8 mouse cellular contexts compared by ENCODE assay signal in the genomic region with DNA sequence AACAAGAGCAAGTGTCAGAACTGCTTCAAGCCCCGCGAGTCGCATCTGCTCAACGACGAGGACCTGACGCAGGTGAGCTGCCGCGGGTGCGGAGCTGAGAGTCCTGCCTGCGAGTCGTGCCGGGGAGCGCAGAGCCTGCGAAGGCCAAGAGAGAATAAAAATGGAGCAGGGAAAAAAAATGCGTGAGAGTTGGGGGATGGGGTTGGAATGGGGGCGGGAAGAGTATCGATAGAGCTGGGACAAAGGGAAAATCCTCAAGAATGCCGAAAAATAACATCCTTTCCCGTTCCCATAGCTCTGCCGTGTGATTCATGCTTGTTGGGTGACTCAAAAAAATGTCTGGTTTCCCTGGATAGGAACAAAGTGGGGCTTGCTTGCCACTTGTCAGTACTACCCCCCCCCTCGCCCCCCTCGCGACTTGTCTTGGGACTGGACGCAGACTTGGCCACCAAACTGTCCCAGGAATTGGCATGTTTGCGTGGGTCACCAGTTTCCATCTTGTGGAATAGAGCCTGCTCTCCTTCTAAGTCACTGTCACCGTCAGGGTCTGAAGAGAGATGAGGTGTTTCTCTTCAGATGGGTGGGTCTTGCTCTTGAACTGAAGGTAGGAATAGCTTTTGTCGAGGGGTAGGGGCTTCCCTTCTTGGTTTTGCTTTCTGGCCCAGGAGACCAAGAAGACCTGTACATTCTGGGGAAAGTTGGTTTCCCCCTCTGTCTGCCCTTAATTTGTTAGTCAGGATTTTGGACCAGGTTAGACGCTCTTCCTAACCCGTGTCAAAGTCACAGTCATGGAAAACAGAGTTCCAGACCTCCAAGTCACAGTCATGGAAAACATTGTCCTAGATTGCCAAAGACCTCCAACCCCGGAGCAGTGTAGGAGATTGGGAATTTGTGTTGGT. TPM values are rescaled to one million over a fixed set of nuclear protein-coding genes. Genes with fewer than 3 reads are reported as not detected.
DNase-seq lines count a peak whose midpoint lies in the region; ATAC-seq and TF ChIP-seq lines count a peak whose summit lies in the region.

No protein-coding gene starts in this region.

- peaks cover 20% of the 10 kb centered on the region; the same call in 1 of the 2 replicates for H3K4me1 ChIP-seq in kidney, adult 2 months (ENCODE audit: control insufficient read depth, insufficient read depth, low read length)
- peaks cover 2% of the 10 kb centered on the region for H3K4me1 ChIP-seq in ES-Bruce4 (ENCODE audit: control insufficient read depth, insufficient read depth, low read length)
- H3K4me1 ChIP-seq in hindbrain, embryonic 14.5 days (replicated peaks; ENCODE audit: control insufficient read depth, insufficient read depth, low read length): peaks cover 41% of the 10 kb centered on the region
- H3K4me1 ChIP-seq in liver, embryonic 14.5 days (replicated peaks; ENCODE audit: control insufficient read depth in 2 of 2, insufficient read depth in 2 of 2, low read length in 1 of 2): peaks cover 10 to 21% of the 10 kb centered on the region in 2 experiments

- H3K9ac ChIP-seq in ES-Bruce4 (ENCODE audit: low read depth, poor library complexity, severe bottlenecking): peak overlapping the region; percentile 87
- H3K9ac ChIP-seq in hindbrain, embryonic 14.5 days: peak overlapping the region; percentile 88
- H3K9ac ChIP-seq in liver, embryonic 14.5 days (replicated peaks): peak overlapping the region; percentile 76

- peak overlapping the region; percentile 89 for H3K27ac ChIP-seq in kidney, adult 2 months (ENCODE audit: insufficient read depth, low read depth, low read length)
- no peak overlapping the region for H3K27ac ChIP-seq in ES-Bruce4 (ENCODE audit: insufficient read depth, low read length)
- H3K27ac ChIP-seq in hindbrain, embryonic 14.5 days: peak overlapping the region; percentile 92
- peak overlapping the region; percentile 46 for H3K27ac ChIP-seq in liver, embryonic 14.5 days

- DNase-seq in kidney, adult 2 months: peak; percentile 19
- no peak for DNase-seq in kidney, adult 11 months
- DNase-seq in embryo, embryonic 11 days: peak; percentile 41
- no peak for DNase-seq in hindbrain, embryonic 14.5 days (ENCODE audit: low spot score)
- DNase-seq in liver, embryonic 14.5 days (ENCODE audit: low read depth in 3 of 3, low spot score in 3 of 3): no peak
- DNase-seq in right cerebral cortex, postnatal 4 days: peak; percentile 25
- DNase-seq in c-Kit-positive CD71-positive TER-119-positive erythroid progenitor cells, embryonic 14.5 days (ENCODE audit: low spot score): no peak

- no peak for TF ChIP-seq CTCF in kidney, adult 2 months (conservative IDR thresholded peaks at IDR 0.05; ENCODE audit: insufficient read depth, insufficient read length, low read depth, low read length)
- no peak for TF ChIP-seq CTCF in ES-Bruce4 (IDR thresholded peaks at IDR 0.05; ENCODE audit: low read depth, low read length)
- no peak for TF ChIP-seq CTCF in liver, embryonic 14.5 days (IDR thresholded peaks at IDR 0.05; ENCODE audit: low read depth)

- no peak for TF ChIP-seq EP300 in ES-Bruce4 (IDR thresholded peaks at IDR 0.05; ENCODE audit: insufficient read depth, low read depth, low read length)
- TF ChIP-seq EP300 in liver, embryonic 14.5 days (IDR thresholded peaks at IDR 0.05; ENCODE audit: low read depth): no peak

- peak overlapping the region; percentile 64 for H3K4me2 ChIP-seq in hindbrain, embryonic 14.5 days (replicated peaks)
- peak overlapping the region; percentile 94 for H3K4me2 ChIP-seq in liver, embryonic 14.5 days (ENCODE audit: low read depth)

- no peaks in the 10 kb centered on the region for H3K9me3 ChIP-seq in ES-Bruce4 (replicated peaks; ENCODE audit: control insufficient read depth, insufficient read depth, low read length, poor library complexity, severe bottlenecking)
- H3K9me3 ChIP-seq in hindbrain, embryonic 14.5 days (ENCODE audit: control insufficient read depth, low read length): no peaks in the 10 kb centered on the region
- no peaks in the 10 kb centered on the region for H3K9me3 ChIP-seq in liver, embryonic 14.5 days (ENCODE audit: control insufficient read depth, low read length)

- ATAC-seq in hindbrain, embryonic 14.5 days (ENCODE audit: low FRiP score): peak; percentile 29; the same call in 1 of the 2 replicates
- peak; percentile 21; the same call in 1 of the 2 replicates for ATAC-seq in liver, embryonic 14.5 days (ENCODE audit: insufficient read depth)

- peak overlapping the region; percentile 91 for H3K4me3 ChIP-seq in kidney, adult 2 months (ENCODE audit: insufficient read depth, low read depth, low read length)
- peak overlapping the region; percentile 57 for H3K4me3 ChIP-seq in ES-Bruce4 (ENCODE audit: low read depth, low read length)
- peak overlapping the region; percentile 73 for H3K4me3 ChIP-seq in hindbrain, embryonic 14.5 days (replicated peaks; ENCODE audit: low read length)
- peak overlapping the region; percentile 73 to 84 for H3K4me3 ChIP-seq in liver, embryonic 14.5 days (ENCODE audit: insufficient read depth in 1 of 2, low read depth in 2 of 2, low read length in 2 of 2)

- H3K36me3 ChIP-seq in kidney, adult 2 months (ENCODE audit: control insufficient read depth, insufficient read depth, low read length): no peaks in the 10 kb centered on the region
- no peaks in the 10 kb centered on the region for H3K36me3 ChIP-seq in ES-Bruce4 (ENCODE audit: control insufficient read depth, insufficient read depth, low read length, poor library complexity, severe bottlenecking)
- no peaks in the 10 kb centered on the region for H3K36me3 ChIP-seq in hindbrain, embryonic 14.5 days (replicated peaks; ENCODE audit: control insufficient read depth, insufficient read depth)
- no peaks in the 10 kb centered on the region for H3K36me3 ChIP-seq in liver, embryonic 14.5 days (replicated peaks; ENCODE audit: control insufficient read depth, insufficient read depth, low read depth)

- no peak for TF ChIP-seq POLR2A in kidney, adult 2 months (IDR thresholded peaks at IDR 0.05; ENCODE audit: low read depth, low read length)
- TF ChIP-seq POLR2A in ES-Bruce4 (IDR thresholded peaks at IDR 0.05; ENCODE audit: insufficient read depth, low read length): no peak

- no peaks in the 10 kb centered on the region for H3K27me3 ChIP-seq in kidney, adult 2 months (replicated peaks; ENCODE audit: control insufficient read depth, insufficient read depth, low read length)
- no peaks in the 10 kb centered on the region for H3K27me3 ChIP-seq in ES-Bruce4 (ENCODE audit: control insufficient read depth, insufficient read depth, low read length, poor library complexity, severe bottlenecking)
- no peaks in the 10 kb centered on the region for H3K27me3 ChIP-seq in hindbrain, embryonic 14.5 days (ENCODE audit: control insufficient read depth, insufficient read depth, low read length)
- no peaks in the 10 kb centered on the region for H3K27me3 ChIP-seq in liver, embryonic 14.5 days (ENCODE audit: control insufficient read depth, insufficient read depth, low read length)

- 2% methylated on average over 30 of the region's 30 CpGs for WGBS in kidney, adult 2 months
- WGBS in hindbrain, embryonic 14.5 days: 5% methylated on average over 30 of the region's 30 CpGs
- WGBS in liver, embryonic 14.5 days (ENCODE audit: insufficient replicate concordance): 6% methylated on average over 30 of the region's 30 CpGs

RNA-seq across cellular contexts. Expression of gene Mprip, which starts 2.0 kb away (rescaled TPM):
- polyA plus RNA-seq in kidney, adult 2 months (2012; rRNA removed): 107 and 115 TPM in 2 replicates
- 85.9 and 89.9 TPM in 2 replicates for polyA plus RNA-seq in ES-Bruce4 (2011; ENCODE audit: insufficient read depth, insufficient read length, low read depth, missing spikeins)
- 68.1 and 71.5 TPM in 2 replicates for polyA plus RNA-seq in hindbrain, embryonic 14.5 days (2014; fragmentation: Nextera tagmentation; extraction: Ambion mirVana)
- 10.8 and 14.6 TPM in 2 replicates for polyA plus RNA-seq in liver, embryonic 14.5 days (2012; rRNA removed)
- 10.2 and 15.7 TPM in 2 replicates for polyA plus RNA-seq in liver, embryonic 14.5 days (2014; fragmentation: Nextera tagmentation; extraction: Ambion mirVana)

Comparison
In these comparisons a context has a peak if more than half of its experiments do, and no peak if none do; other contexts are left out.
1. DNase-seq: peak in kidney, adult 2 months (single experiment), embryo, embryonic 11 days (single experiment) and right cerebral cortex, postnatal 4 days (single experiment); none in kidney, adult 11 months (single experiment), hindbrain, embryonic 14.5 days (single experiment), liver, embryonic 14.5 days (0 of 3) and c-Kit-positive CD71-positive TER-119-positive erythroid progenitor cells, embryonic 14.5 days (single experiment).
2. Peak in every context shown above with its lines, with median percentiles within 50 percentile points of each other: H3K4me3 ChIP-seq and H3K9ac ChIP-seq.